Mouse (Mus musculus): Measurements from ENCODE around the gene Urm1. TPM values are rescaled to one million over a fixed set of nuclear protein-coding genes. Genes with fewer than 3 reads are reported as not detected.
"Not testable (repeated sequence)": the region's sequence is repeated elsewhere in the genome, so short reads cannot be mapped to it uniquely, and the experiment has no call there.

Urm1 gene
- total RNA-seq, 2 experiments from 2014 or later: 30.4 to 34.2 TPM

- intact Hi-C loops (cut with DNase I): loop anchor here (2.0 to 5.0 kb wide), 2 partner anchors 41 to 91 kb away; no protein-coding TSS in a partner anchor
- DNase-seq: no peak
Observed at GRCm38 (mm10) chr2:29857967-29858366, 38.1 kb downstream of the Urm1 start.

- DNase-seq: peak; percentile 14 to 33
- intact Hi-C loops (cut with DNase I): loop anchor here (2.0 to 5.0 kb wide), 2 partner anchors 42 to 92 kb away; no protein-coding TSS in a partner anchor
Observed at GRCm38 (mm10) chr2:29858748-29859473, 39.0 kb downstream of the Urm1 start.

- DNase-seq: no peak
- intact Hi-C loops (cut with DNase I): no loop called here
Observed at GRCm38 (mm10) chr2:29865125-29865524, 45.2 kb downstream of the Urm1 start.

GRCm38 (mm10) chr2:29868949-29869645 is 49.2 kb downstream of the Urm1 start, which contains the start of gene Cercam:
TSS of gene Cercam (plus strand) at chr2:29869164.
- intact Hi-C loops (cut with DNase I): no loop called here
- DNase-seq: peak; percentile 82 to 86

- DNase-seq: peak; percentile 20 to 45
- intact Hi-C loops (cut with DNase I): loop anchor here (2.0 kb wide), 1 partner anchor 107 kb away; no protein-coding TSS in a partner anchor
Observed at GRCm38 (mm10) chr2:29869646-29870451, 50.0 kb downstream of the Urm1 start.

GRCm38 (mm10) chr2:29872581-29873295 is 52.9 kb downstream of the Urm1 start:
- DNase-seq: no peak
- intact Hi-C loops (cut with DNase I): no loop called here

GRCm38 (mm10) chr2:29873801-29874200 is 53.9 kb downstream of the Urm1 start:
- intact Hi-C loops (cut with DNase I): no loop called here
- no peak for DNase-seq

GRCm38 (mm10) chr2:29878061-29878460 is 58.2 kb downstream of the Urm1 start:
- intact Hi-C loops (cut with DNase I): no loop called here
- DNase-seq: no peak

- DNase-seq: no peak
- intact Hi-C loops (cut with DNase I): no loop called here
Observed at GRCm38 (mm10) chr2:29879191-29879590, 59.3 kb downstream of the Urm1 start.

GRCm38 (mm10) chr2:29879964-29880830 is 60.3 kb downstream of the Urm1 start:
- DNase-seq: peak in 1 of 2 experiments; percentile 14
- intact Hi-C loops (cut with DNase I): no loop called here

GRCm38 (mm10) chr2:29886659-29887292 is 66.9 kb downstream of the Urm1 start:
- intact Hi-C loops (cut with DNase I); DNase-seq: not testable (repeated sequence)

GRCm38 (mm10) chr2:29889066-29889944 is 69.4 kb downstream of the Urm1 start, which contains the start of gene Odf2:
TSS of gene Odf2 (plus strand) at chr2:29889221.
- peak; percentile 100 for DNase-seq
- intact Hi-C loops (cut with DNase I): no loop called here

GRCm38 (mm10) chr2:29889991-29890833 is 70.3 kb downstream of the Urm1 start:
- DNase-seq: peak; percentile 72 to 80
- intact Hi-C loops (cut with DNase I): no loop called here

- no peak for DNase-seq
- intact Hi-C loops (cut with DNase I): no loop called here
Observed at GRCm38 (mm10) chr2:29891773-29892172, 71.9 kb downstream of the Urm1 start.

Measured in heart, postnatal 36 days (tissue).